Mouse (Mus musculus) forebrain, embryonic 14.5 days (tissue): ENCODE results near the gene Prrc2c. TPM values are rescaled to one million over a fixed set of nuclear protein-coding genes. Genes with fewer than 3 reads are reported as not detected.

ENCODE experiments used
- ATAC-seq: fragments of 200-750 bp; cut with Nextera tagmentation; 2 replicates; pipeline ENCODE4 v1.8.0; 2017; ENCODE audit warnings: mild to moderate bottlenecking, moderate library complexity
- DNase-seq: peaks from one replicate; pipeline ENCODE4 v3.0.0-alpha.2; 2015; ENCODE audit warnings: low spot score
- H3K27ac ChIP-seq: fragments of 300-500 bp; sonication (generic); 2 replicates; pipeline ENCODE4 v1.5.1; 2014; ENCODE audit warnings: low read depth, mild to moderate bottlenecking, control low read depth, low read length, moderate library complexity
- H3K27me3 ChIP-seq: fragments of 300-500 bp; sonication (generic); replicated peaks from 2 replicates; pipeline ENCODE4 v1.6.1; 2014; ENCODE audit warnings: low read length, control low read depth, mixed read lengths; ENCODE audit not compliant: control insufficient read depth, insufficient read depth
- H3K36me3 ChIP-seq: fragments of 300-500 bp; sonication (generic); 2 replicates; pipeline ENCODE4 v1.6.1; 2014; ENCODE audit warnings: low read length, control low read depth; ENCODE audit not compliant: control insufficient read depth, insufficient read depth
- H3K4me1 ChIP-seq: fragments of 300-500 bp; sonication (generic); 2 replicates; pipeline ENCODE4 v1.6.1; 2014; ENCODE audit warnings: antibody characterized with exemption, low read length, control low read depth; ENCODE audit not compliant: control insufficient read depth, insufficient read depth
- H3K4me2 ChIP-seq: fragments of 300-500 bp; sonication (generic); 2 replicates; pipeline ENCODE4 v1.6.1; 2014; ENCODE audit warnings: mild to moderate bottlenecking, control low read depth, low read length
- H3K4me3 ChIP-seq: fragments of 300-500 bp; sonication (generic); 2 replicates; pipeline ENCODE4 v1.5.1; 2014; ENCODE audit warnings: low read depth, low read length, control low read depth
- H3K9ac ChIP-seq: fragments of 300-500 bp; sonication (generic); 2 replicates; pipeline ENCODE4 v1.6.1; 2014; ENCODE audit warnings: mild to moderate bottlenecking, low read length, control low read depth, moderate library complexity
- H3K9me3 ChIP-seq: fragments of 300-500 bp; sonication (generic); replicated peaks from 2 replicates; pipeline ENCODE4 v1.6.1; 2016; ENCODE audit warnings: low read length, control low read depth, mixed read lengths; ENCODE audit not compliant: control insufficient read depth
- WGBS: fragments of 180-500 bp; shearing (Covaris S2); extraction: QIAGEN DNeasy Blood & Tissue Kit; methylation state at CpG from one replicate; pipeline ENCODE4 v1.1.7; 2014; 5-methylcytosine and 5-hydroxymethylcytosine counted together
- polyA plus RNA-seq: library from polyadenylated mRNA; unstranded; fragments of >200 nt; fragmentation: Nextera tagmentation; extraction: Ambion mirVana; gene quantifications from 2 replicates; pipeline ENCODE4 v1.2.1, GENCODE M21; 2014

Prrc2c gene
- polyA plus RNA-seq, 1 experiment from 2014 or later, result 100 TPM

GRCm38 (mm10) chr1:162723610-162724009 lies 16.7 kb downstream of the Prrc2c start:
- H3K4me2 ChIP-seq, result no peak overlapping the region
- H3K4me1 ChIP-seq, result no peaks in the 10 kb centered on the region
- H3K9ac ChIP-seq, result no peak overlapping the region
- no peaks in the 10 kb centered on the region for H3K27me3 ChIP-seq
- DNase-seq (no peak), ATAC-seq (no peak)
- H3K9me3 ChIP-seq, result no peaks in the 10 kb centered on the region
- peaks cover 39% of the 10 kb centered on the region for H3K36me3 ChIP-seq
- H3K4me3 ChIP-seq, result no peak overlapping the region
- no peak overlapping the region for H3K27ac ChIP-seq

DNA sequence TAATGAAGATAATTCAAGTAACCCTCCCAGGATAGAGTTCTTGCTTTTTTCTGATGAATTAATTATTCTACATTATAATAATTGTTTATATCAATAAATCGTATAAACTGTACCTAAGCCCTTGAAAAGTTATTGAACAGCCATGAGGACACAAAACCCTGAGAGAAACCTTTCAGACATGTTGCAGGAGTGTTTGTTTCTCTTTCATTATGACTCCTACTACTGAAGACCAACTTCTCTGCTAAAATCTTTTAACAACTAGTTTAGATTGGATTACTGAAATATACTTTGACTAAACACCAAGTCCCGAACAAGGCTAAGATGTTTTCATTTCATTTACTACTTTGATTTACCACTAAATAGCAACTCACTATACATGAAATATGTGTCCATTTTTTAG lies 19.7 kb downstream of the Prrc2c start:
- Histone ChIP-seq H3K27ac (no peak overlapping the region), H3K4me2 (no peak overlapping the region), H3K9ac (no peak overlapping the region), H3K9me3 (no peaks in the 10 kb centered on the region), H3K4me1 (no peaks in the 10 kb centered on the region), H3K36me3 (peaks cover 64% of the 10 kb centered on the region), H3K27me3 (no peaks in the 10 kb centered on the region), H3K4me3 (no peak overlapping the region)
- 95% methylated on average over 2 of the region's 2 CpGs for WGBS
- ATAC-seq (no peak), DNase-seq (no peak)

- no peak overlapping the region for H3K4me2 ChIP-seq
- no peaks in the 10 kb centered on the region for H3K9me3 ChIP-seq
- no peak overlapping the region for H3K4me3 ChIP-seq
- DNase-seq (no peak), ATAC-seq (no peak)
- 89% methylated on average over 8 of the region's 8 CpGs for WGBS
- peaks cover 75% of the 10 kb centered on the region for H3K36me3 ChIP-seq
- H3K27me3 ChIP-seq, result no peaks in the 10 kb centered on the region
- H3K4me1 ChIP-seq, result no peaks in the 10 kb centered on the region
- no peak overlapping the region for H3K9ac ChIP-seq
- no peak overlapping the region for H3K27ac ChIP-seq
Observed at GRCm38 (mm10) chr1:162700389-162701066, 39.8 kb downstream of the Prrc2c start.

GRCm38 (mm10) chr1:162697866-162698265 lies 42.5 kb downstream of the Prrc2c start:
- Histone ChIP-seq H3K9me3 (no peaks in the 10 kb centered on the region), H3K36me3 (peaks cover 77% of the 10 kb centered on the region), H3K4me1 (no peaks in the 10 kb centered on the region), H3K9ac (no peak overlapping the region), H3K4me3 (no peak overlapping the region), H3K4me2 (no peak overlapping the region), H3K27ac (no peak overlapping the region), H3K27me3 (no peaks in the 10 kb centered on the region)
- DNase-seq (no peak), ATAC-seq (no peak)
- 95% methylated on average over 6 of the region's 6 CpGs for WGBS

- no peak overlapping the region for H3K4me3 ChIP-seq
- no peaks in the 10 kb centered on the region for H3K9me3 ChIP-seq
- 85% methylated on average over 2 of the region's 2 CpGs for WGBS
- no peaks in the 10 kb centered on the region for H3K4me1 ChIP-seq
- DNase-seq (no peak), ATAC-seq (no peak)
- H3K27ac ChIP-seq, result no peak overlapping the region
- peaks cover 87% of the 10 kb centered on the region for H3K36me3 ChIP-seq
- no peak overlapping the region for H3K4me2 ChIP-seq
- H3K9ac ChIP-seq, result no peak overlapping the region
- H3K27me3 ChIP-seq, result no peaks in the 10 kb centered on the region
Observed at GRCm38 (mm10) chr1:162693721-162694120, 46.6 kb downstream of the Prrc2c start.

DNA sequence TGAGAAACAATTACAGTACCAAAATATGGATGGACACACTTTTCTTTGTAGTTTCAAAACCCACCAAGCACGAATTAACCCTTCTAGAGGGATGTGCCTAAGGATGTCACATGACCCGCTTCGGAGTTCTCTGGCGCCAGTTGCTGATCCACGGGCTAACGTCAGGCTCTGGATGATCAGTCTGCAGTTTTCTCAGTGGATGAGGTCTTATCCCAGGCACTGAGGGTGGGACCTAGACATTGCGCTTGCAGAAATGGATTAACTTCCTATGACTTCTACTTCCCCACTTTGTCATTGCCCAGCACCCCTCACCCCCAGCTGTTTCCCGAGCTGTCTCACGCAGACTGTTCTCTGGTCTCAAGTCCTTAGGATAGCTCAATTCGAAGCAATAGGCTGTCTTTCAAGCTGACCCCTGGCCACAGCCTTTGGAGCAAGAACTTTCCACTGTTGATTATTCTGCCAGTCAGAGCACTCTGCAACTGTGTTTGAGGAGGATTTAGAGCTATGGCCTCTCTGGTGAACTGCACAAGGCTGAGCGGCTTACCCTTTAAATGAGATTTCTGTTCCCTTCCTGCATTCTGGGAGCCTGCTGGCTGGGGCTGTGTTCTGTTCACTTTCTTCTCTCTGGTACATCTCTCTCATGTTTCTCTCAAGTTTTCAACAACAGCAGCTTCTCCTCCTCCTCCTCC lies 74.7 kb downstream of the Prrc2c start:
- Histone ChIP-seq H3K4me3 (0 out of 2 replicates have a peak overlapping the region, but pooled peaks have one; percentile 9), H3K36me3 (peaks cover 9% of the 10 kb centered on the region; the same call in 1 of the 2 replicates), H3K27ac (no peak overlapping the region), H3K4me2 (peak overlapping the region; percentile 45), H3K9me3 (no peaks in the 10 kb centered on the region), H3K27me3 (no peaks in the 10 kb centered on the region), H3K9ac (peak overlapping the region; percentile 43), H3K4me1 (no peaks in the 10 kb centered on the region)
- WGBS, result 3% methylated on average over 11 of the region's 11 CpGs
- ATAC-seq, result peak; percentile 72
- DNase-seq, result peak; percentile 1

DNA sequence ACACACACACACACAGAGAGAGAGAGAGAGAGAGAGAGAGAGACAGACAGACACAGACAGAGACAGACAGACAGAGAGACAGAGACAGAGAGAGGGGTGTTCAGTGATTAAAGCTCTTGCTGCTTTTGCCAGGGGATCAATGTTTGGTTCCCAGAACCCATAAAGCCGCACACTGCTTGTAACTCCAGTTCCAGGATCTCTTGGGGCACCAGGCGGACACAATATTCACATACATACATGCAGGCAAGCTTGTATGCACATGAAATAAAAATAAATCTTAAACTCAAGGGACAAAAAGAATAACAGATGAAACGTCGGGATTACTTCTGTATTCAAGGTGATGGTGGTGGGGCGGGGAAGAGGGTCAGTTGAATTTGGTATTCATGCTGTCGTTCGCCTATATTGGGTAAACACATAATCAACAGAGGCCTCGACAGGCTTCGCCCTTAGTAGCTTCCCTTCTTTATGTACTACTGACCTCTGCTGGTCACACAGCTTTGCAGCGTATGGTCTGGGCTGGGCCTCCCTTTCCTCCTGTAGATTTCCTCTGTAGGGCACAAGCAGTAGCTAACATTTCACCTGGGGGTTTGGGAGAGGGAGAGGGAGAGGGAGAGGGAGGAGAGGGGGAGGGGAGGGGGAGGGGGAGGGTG lies 75.4 kb downstream of the Prrc2c start:
- Histone ChIP-seq H3K4me1 (no peaks in the 10 kb centered on the region), H3K9me3 (no peaks in the 10 kb centered on the region), H3K27me3 (no peaks in the 10 kb centered on the region), H3K4me3 (no peak overlapping the region), H3K9ac (no peak overlapping the region), H3K4me2 (peak overlapping the region; percentile 45; the same call in 1 of the 2 replicates), H3K27ac (no peak overlapping the region), H3K36me3 (peaks cover 2% of the 10 kb centered on the region; the same call in 1 of the 2 replicates)
- DNase-seq, result peak; percentile 92
- WGBS, result 15% methylated on average over 10 of the region's 10 CpGs
- peak; percentile 98 for ATAC-seq

DNA sequence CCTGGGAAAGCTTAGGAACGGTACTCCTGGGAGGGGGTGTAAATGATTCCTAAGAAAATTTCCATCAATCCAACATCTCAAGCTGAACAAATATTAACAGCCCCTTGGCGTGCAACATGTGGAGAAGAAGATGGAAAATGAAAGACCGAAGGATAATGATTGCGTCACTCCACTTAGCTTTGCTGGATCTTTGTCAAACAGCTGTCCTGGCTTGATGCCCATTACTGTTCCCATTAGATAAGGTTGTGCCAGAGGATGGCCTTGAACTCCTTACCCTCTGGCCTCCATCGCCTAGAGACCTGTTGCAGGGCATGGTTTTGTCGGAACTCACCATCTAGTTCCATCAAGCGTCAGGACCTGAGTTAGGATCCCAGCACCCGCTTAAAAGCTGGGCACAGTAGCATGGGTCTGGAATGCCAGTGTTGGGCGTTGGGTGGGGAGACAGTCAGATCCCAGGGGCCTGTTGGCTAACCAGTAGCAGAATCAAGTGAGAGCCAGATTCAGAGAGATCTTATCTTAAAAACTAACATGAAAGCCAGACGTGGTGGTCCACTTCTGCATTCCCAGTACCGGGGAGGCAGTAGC lies 80.0 kb downstream of the Prrc2c start:
- no peak overlapping the region for H3K4me3 ChIP-seq
- DNase-seq, result no peak
- H3K27ac ChIP-seq, result no peak overlapping the region
- H3K36me3 ChIP-seq, result no peaks in the 10 kb centered on the region
- no peak overlapping the region for H3K4me2 ChIP-seq
- no peaks in the 10 kb centered on the region for H3K27me3 ChIP-seq
- no peak for ATAC-seq
- no peaks in the 10 kb centered on the region for H3K9me3 ChIP-seq
- no peaks in the 10 kb centered on the region for H3K4me1 ChIP-seq
- H3K9ac ChIP-seq, result no peak overlapping the region
- WGBS, result 92% methylated on average over 11 of the region's 11 CpGs
